Mouse (Mus musculus) kidney, adult 8-10 months (tissue): ENCODE results near the gene Wdr37.
"Not testable (repeated sequence)": the region's sequence is repeated elsewhere in the genome, so short reads cannot be mapped to it uniquely, and the experiment has no call there.

Experiments
- DNase-seq, 2 experiments: peaks; one replicate each; pipeline ENCODE4 v3.0.0; 2022

Gene Wdr37

GRCm38 (mm10) chr13:8871314-8871962 is at the start of gene Wdr37:
Gene Wdr37 (minus strand): TSS chr13:8871909.
- DNase-seq = peak; percentile 34 to 43

GRCm38 (mm10) chr13:8913890-8914289 is 42.2 kb upstream of the Wdr37 start:
- DNase-seq = peak in 1 of 2 experiments; percentile 41

- not testable (repeated sequence) for DNase-seq
These were observed 34.3 kb upstream of the Wdr37 start for GRCm38 (mm10) chr13:8905986-8906385.

- DNase-seq = peak in 1 of 2 experiments; percentile 32
These were observed 16.9 kb upstream of the Wdr37 start for GRCm38 (mm10) chr13:8888603-8889002.

DNA sequence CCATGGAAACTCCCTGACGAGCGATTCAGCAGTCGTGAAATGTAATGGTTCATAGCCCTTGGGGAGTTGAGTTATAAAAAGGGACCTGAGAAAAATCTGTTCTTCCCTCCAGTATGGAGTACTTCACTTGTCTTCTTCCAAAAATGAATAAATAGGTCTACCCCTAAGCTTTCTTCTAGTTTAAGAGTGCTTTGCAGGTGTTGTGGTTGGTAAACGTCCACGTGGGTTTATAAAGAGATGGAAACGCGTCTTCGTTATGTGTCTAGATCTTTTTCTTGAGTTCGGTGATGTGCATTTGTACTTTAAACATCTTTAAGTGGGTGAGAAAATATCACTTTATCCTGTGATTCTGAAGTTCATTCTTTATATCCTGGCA is 14.5 kb upstream of the Wdr37 start:
- DNase-seq = no peak

DNA sequence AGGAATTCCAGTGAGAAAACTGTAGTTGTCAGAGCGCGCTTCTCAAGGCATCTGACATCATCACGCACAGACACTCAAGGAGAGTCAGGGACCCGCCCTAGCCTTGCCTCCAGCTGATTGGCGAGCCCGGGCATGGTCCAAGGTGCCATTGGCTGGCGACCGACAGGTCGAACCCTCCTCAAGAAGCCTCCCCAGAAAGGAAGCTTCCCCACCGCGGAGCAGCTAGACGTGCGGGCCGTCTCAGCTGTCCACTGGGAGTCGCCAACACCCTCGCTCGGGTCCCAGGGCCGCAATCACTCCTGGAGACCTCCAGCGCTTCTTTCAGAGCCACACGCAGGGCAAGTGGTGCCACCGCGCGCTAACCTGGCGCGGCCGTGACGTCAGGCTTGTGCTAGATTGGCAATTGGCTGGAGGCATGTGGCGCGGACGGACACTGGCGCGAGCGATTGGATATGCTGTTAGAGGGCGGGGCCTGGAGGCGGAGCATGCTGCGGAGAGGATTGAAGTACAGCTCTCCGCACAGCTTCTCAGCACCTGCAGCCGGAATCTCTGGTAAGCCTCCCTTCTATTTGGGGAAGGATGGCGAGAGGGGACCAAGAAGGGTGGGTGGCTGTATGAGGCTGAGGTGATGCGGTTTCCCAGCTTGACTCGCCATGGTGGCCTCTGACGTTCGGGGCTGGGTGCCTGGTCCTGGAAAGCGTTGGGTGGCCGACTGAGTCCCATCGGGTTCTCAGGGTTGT is 13.9 kb upstream of the Wdr37 start, which contains the start of gene Idi1:
Idi1 (plus strand) TSS at position 57 of the 740 bp plus-strand sequence.
- DNase-seq = peak; percentile 96 to 97

- not testable (repeated sequence) for DNase-seq
These were observed 12.2 kb upstream of the Wdr37 start for GRCm38 (mm10) chr13:8883870-8884269.

DNA sequence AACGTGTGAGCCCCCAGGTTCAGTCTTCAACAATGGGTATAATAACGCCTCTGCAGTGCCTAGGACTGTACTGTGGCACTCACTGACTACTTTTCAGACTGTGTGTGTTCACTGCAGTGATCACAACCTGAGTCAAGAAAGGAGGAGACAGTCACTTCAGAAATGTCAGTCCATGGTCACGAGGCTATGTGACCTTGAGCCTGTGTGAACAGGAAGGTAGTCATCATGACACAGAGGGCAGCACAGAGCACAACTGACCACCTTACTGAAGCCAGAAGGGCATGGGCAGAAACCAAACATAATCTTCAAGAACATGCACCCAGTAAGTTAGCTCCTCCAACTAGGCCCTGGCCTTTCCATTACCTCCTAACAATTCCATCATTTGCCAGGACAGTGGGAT is 9.9 kb upstream of the Wdr37 start:
- no peak for DNase-seq

- no peak for DNase-seq
These were observed 2.1 kb upstream of the Wdr37 start for GRCm38 (mm10) chr13:8873776-8874175.

DNA sequence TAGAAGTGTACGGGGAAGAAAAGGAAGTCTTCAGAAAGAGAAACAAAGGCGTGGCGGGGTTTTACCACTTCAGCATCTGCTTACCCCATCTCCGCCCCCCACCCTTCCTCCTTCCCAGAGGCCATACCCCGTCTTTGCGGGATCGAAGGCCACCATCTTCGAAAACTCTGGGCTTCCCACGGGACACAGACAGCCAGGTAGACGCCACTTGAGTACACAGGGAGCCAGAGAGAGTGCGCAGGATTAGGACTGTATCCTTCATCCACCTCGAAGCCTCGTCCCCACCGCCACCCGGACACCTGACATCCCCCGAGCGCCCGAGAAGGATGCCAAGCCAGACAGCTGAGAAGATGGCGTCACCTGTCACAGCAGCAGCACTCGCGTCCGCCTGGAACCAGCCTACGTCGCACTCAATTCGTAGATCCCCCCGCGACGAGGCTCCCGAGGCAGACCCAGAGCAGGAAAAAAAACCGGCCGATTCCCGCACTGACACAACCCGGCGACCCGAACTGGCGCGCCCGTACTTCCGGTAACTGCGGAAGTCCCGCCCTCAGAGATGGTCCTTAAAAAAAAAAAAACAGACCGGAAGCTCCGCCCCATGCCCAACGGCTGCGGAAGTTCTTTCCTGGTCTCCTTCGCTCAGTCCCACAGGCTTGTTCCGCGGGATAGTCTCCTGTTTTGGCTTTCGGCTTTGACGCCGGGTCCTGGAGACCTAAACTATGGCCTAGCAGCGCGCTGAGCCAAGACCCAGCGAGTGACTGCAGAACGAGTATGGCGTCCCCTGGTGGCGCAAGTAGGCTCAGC is 997 bp downstream of the Wdr37 start:
- DNase-seq = peak; percentile 90 to 92

DNA sequence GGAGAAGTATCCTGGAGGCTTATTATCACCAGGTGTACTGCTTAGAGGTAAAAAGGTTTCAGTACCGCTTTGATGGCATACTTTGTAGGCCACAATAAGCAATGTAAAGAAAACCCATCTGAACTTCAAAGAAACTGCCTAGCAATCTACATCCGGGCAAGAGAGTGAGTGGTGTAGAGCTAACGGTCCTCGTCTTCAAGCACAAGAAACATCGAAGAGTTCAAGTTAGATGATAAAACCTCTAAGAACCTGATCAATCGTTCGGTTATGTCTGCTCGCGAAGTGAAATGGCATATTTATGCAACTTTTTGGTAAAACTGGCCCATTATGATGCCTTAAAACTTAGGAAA is 1.6 kb downstream of the Wdr37 start:
- DNase-seq = no peak

GRCm38 (mm10) chr13:8869578-8870157 is 2.0 kb downstream of the Wdr37 start:
- no peak for DNase-seq

GRCm38 (mm10) chr13:8866612-8867011 is 5.1 kb downstream of the Wdr37 start:
- DNase-seq = peak; percentile 35 to 45

GRCm38 (mm10) chr13:8864990-8865389 is 6.7 kb downstream of the Wdr37 start:
- DNase-seq = no peak

- no peak for DNase-seq
These were observed 10.8 kb downstream of the Wdr37 start for GRCm38 (mm10) chr13:8860861-8861260.

- no peak for DNase-seq
These were observed 13.3 kb downstream of the Wdr37 start for GRCm38 (mm10) chr13:8858453-8858852.

GRCm38 (mm10) chr13:8854769-8855168 is 16.9 kb downstream of the Wdr37 start:
- DNase-seq = no peak

GRCm38 (mm10) chr13:8853424-8853823 is 18.3 kb downstream of the Wdr37 start:
- DNase-seq = no peak

GRCm38 (mm10) chr13:8849311-8849710 is 22.4 kb downstream of the Wdr37 start:
- DNase-seq = no peak

DNA sequence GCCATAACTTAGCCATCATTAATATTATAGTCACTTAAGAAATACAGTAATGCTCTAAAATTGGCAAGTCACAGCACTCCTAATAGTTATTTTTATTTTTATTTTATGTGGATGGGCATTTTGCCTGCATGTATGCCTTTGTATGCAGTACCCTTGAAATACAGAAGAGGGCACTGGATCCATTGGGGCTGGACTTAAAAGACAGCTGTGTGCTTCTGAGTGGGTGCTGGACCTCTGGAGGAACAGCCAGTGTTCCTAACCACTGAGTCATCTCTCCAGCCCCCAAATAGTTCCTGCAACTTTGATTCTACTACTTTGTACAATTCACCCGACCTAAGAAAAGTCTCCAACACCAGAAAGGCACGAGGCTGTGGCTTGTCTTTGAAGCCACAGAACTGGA is 24.0 kb downstream of the Wdr37 start:
- DNase-seq = peak in 1 of 2 experiments; percentile 16

GRCm38 (mm10) chr13:8842273-8842672 is 29.4 kb downstream of the Wdr37 start:
- DNase-seq = no peak

GRCm38 (mm10) chr13:8841846-8842245 is 29.9 kb downstream of the Wdr37 start:
- DNase-seq = not testable (repeated sequence)

DNA sequence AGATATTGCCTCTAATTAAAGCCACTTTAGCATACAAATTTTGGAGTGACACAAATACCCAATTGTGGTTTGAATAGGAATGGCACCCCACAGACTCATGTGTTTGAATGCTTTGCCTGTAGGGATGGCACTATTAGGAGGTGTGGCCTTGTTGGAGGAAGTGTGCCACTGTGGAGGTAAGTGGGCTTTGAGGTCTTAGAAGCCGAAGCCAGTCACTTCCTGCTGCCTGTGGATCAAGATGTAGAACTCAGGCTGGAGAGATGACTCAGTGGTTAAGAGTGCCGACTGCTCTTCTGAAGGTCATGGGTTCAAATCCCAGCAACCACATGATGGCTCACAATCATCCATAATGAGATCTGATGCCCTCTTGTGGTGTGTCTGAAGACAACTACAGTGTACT is 30.8 kb downstream of the Wdr37 start:
- no peak for DNase-seq
